Mouse (Mus musculus): ENCODE results near the gene Ltv1.

The Ltv1 gene

DNA sequence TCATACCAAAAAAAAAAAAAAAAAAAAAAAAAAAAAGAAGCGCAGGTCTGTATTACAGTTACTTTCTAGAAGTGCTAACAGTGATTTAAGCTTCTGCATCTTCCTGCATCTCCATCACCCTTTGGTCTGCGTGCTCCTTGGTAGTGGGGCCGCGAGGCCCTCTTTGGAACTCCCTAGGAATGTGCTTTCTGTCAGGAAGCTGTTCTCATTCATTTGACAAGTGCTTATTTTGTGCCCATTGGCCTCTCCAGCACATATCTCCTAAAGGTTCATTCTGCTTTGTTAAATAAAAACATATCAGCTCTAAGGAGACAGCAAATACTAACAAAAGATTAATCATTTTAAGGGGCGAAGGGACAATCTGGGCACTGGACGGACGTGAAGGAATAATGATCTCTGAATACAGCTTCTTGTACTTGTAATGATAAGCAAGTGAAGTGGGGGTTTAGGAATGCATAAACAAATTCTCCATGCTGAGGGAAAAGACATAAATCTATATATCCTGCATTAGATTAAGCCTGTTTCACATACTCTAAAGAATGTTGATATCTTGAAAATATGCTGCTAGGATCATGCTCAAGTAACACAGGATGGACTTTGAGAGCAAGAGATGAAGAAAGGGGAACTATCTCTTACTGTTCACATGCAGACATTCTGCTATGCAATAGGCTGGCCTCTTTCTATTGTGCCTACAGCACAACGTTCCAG lies 17.1 kb upstream of the Ltv1 start:
- no peak for TF ChIP-seq GATA4 (IDR thresholded peaks at IDR 0.05; ENCODE audit: insufficient replicate concordance, low read length)

DNA sequence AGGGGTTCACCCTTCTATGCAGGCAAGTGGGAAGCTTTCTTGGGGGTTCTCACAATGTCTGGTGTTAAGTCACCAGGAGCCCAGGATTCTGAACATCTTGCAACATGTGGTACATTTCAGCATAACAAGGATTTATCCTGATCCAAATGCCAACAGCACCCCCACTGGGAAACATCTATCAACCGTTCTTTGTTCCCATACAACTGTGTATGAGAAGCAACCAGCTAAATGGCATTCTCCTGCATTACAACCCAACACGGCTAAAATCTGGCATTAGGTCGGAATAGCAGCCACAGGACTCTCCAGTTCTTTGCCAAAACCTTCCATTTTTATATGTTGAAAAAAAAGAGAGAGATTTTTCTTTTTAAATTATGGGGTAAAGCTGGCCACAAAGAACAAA lies 16.5 kb upstream of the Ltv1 start:
- TF ChIP-seq GATA4 (IDR thresholded peaks at IDR 0.05; ENCODE audit: insufficient replicate concordance, low read length) = no peak

DNA sequence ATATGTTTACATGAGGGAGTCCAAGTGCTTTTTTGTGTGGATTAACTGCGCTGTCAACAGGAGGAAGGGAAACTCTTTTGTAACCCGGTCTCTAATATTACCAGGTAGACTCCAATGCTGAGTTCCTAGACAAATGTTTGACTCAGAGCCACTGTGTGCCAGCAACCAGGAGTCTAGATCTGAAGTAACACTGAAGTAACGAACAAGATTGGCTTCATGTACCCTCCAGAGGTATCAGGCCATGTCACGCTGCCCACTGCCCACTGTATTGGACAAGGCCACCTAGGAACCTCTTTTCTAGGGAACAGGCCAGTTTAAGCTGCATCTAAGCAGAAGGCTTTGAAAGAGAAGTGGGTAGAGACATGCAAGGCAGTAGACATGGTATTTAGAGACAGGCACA lies 16.1 kb upstream of the Ltv1 start:
- TF ChIP-seq GATA4 (IDR thresholded peaks at IDR 0.05; ENCODE audit: insufficient replicate concordance, low read length) = no peak

DNA sequence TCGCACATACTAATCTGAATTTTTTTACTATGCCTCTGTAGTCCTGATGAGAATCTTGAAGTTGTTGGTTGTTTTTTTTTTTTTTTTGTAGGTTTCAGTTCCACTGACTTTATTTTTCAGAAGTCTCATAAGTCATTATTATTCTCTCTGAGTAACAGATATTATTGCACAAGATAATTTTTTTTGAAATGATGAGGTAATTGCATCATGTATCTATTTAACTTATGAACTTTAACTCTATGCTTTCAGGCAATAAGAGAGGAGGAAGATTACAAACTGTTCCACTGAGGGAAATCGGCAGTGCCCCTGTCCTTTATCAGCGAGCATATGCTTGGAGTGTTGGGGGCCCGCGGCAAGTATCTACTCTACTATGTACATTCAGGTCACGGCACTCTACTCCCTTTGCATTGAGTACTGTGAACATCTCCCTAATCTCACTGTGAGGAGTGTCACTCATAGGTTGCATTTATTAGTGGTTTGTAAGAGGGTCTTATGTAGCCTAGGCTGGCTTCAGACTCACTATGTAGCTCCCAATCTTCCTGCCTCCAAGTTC lies 8.8 kb upstream of the Ltv1 start:
- no peak for TF ChIP-seq GATA4 (IDR thresholded peaks at IDR 0.05; ENCODE audit: insufficient replicate concordance, low read length)

DNA sequence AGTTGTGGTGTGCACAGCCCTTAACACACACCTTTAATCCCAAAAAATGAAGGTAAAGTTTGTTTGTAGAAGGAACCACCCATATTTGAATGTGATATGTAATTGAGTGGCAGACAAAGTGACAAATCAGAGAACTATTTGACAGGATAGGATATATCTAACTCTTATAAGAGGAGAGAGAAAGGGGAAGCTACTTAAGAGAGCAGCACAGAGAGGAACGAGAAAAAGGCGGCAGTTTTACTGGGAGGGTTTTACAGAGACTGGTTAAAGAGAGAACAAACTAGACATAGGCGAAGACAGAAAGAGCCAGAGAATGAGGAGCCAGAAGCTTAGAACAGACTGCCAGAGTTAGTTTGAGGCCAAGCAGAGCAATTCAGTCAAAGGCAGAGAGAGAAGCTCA lies 7.9 kb upstream of the Ltv1 start:
- no peak for TF ChIP-seq GATA4 (IDR thresholded peaks at IDR 0.05; ENCODE audit: insufficient replicate concordance, low read length)

DNA sequence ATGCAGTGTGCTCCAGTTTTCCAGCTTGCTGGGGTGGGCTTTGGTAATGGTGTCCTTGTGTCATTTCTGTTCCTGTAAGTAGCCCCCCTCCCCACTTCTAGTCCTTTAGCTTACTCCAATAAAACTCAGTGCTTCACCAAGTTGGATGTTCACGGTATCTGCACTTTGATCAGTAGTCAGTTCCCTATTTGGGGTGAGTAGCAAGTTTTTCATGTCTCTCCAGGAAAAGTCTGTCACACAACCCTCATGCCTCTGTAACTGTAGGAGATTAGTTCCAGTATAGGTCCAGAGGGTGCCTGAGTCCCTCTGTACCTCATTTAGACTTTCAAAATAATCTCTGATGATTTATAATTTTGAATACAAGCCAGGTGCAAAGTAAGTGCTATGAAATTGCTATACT lies 6.3 kb upstream of the Ltv1 start:
- no peak for TF ChIP-seq GATA4 (IDR thresholded peaks at IDR 0.05; ENCODE audit: insufficient replicate concordance, low read length)

DNA sequence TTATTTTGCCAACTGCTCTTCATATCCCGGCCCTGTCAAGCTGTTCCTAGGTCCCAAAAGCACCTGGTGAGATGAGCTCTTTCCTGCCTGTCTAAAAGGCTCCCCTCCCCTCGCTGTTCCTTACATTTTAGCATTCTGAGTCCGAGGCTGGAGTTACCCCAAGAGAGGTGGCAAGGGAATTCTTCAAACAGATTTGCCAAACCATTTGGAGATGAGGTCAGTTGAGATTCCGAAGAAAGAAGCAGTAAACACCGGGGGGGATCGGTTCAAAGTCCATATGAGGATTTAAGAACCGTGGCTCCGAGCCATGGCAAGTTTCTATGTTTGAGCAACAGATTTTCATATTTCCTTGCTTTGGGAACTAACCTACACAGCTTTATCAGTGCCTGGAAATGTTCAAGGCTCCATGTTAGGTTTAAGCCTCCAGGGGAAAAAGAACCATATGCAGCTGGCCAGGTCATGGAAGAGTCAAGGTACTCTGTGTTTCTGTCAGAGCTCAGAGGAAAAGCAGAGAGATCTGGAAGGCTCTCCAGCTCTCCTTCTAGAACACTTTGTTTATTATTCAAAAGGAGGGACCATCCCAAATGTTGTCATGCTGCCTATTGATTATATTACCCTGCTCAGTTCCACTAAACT lies 4.0 kb upstream of the Ltv1 start:
- no peak for TF ChIP-seq GATA4 (IDR thresholded peaks at IDR 0.05; ENCODE audit: insufficient replicate concordance, low read length)

DNA sequence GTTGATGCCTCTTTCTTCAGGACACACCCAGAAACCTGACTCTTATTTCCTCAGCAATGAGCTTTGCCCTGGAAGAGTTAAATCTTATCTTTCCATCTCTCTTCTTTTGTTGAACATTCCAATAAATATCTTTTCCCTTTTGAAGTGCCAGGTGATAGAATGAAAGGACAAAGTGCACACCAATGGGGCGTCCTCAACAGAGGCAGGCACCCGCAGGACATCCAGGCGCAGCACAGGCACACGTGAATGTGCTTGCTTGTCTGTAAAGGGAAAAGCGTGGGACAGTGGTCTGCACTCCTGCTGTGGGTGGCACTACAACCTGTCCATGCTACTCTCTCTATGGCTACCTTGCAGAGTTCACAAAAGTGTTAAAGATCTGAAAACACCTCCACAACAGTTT lies 3.1 kb downstream of the Ltv1 start:
- no peak for TF ChIP-seq GATA4 (IDR thresholded peaks at IDR 0.05; ENCODE audit: insufficient replicate concordance, low read length)

DNA sequence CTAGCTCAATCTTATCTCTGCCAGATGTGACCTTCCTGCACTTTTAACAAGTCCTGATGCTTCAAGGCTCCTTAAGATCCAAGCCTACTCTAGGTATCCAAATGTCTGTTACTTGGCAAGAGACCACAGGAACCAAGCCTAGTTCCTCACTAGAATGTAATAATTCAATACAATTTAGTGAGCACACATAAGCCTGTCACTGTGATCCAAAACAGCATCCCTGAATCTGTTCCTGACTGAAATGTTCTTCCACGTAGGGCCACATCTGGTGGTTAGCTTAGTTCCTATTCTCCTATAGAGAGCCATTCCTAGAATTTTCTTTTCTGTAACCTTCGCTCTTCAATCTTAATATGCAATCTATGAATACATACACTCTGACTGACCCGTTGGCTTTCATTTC lies 6.2 kb downstream of the Ltv1 start:
- TF ChIP-seq GATA4 (IDR thresholded peaks at IDR 0.05; ENCODE audit: insufficient replicate concordance, low read length) = no peak

DNA sequence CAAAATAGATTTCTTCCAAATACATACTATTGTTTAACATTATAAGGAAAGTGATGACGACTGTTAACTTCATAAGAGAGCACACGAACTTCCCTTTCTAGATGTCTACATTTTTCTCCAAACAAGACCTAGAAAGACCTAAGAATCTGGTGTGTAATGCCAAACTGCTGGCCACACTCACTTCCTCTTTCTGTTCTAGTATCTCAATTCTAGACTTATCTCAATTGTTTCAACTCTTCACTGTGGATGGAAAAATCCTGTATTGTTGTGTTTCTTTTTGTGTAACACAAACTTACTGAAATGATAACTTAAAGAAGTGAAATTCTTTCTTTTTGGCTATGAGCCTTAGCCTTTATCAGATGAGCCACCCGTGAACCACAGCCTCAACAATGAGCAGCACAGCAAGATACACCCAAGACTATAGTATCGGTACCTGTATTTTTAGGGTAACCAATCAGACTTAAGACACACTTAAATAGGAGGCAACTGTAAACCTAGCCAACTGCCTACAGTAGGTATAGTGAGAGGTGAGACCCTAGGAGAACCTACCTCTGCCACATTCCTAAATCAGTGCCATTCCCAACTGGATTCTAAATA lies 8.7 kb downstream of the Ltv1 start:
- no peak for TF ChIP-seq GATA4 (IDR thresholded peaks at IDR 0.05; ENCODE audit: insufficient replicate concordance, low read length)

DNA sequence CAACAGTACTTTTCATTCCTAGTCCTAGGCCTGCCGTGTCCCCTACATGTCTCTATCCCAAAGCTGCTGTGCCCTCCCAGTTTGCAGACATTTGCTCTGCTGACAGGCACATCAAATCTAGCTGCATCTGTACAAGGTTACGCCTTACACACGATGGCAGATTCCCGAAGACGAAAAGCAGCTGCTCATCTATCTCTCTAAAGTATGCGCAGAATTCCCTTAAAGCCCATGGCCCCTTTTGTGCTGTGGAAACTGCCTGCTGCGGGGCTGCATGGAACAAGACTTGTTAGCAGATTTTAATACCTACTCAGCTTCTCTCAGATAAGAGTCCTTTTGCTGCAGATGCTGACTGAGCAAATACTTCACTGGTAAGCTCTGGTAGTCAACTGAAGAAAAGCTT lies 12.8 kb downstream of the Ltv1 start:
- no peak for TF ChIP-seq GATA4 (IDR thresholded peaks at IDR 0.05; ENCODE audit: insufficient replicate concordance, low read length)

DNA sequence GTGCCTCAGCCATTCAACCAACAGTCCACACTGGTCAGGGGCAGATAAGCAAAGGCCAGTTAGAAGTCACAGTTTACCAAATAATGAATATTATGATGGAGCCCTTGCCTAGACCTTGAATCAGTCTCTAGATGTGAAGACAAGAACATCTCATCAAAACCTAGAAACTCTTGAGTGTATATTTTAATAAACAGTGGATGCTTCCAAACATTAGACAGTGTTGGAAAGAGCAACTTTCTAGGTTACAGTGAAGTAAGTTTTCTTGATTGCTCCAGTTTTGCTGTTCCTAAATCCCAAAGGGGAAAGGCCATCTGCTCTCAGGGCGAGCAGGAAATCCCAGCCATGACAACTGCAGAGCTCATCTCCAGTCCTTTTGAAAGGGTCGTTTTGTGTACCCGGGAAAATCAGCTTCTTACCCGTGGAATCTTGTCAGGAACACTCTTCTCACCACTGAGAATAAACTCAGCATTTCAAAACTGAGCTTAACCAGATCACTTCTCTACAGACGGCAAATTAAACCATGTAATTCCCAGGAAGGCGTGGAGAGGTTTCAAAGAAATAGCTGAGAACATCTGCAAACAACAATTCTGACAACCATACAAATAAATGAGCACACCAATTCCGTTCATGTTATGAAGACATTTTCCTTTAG lies 14.9 kb downstream of the Ltv1 start, which contains the start of gene Zc2hc1b:
Gene Zc2hc1b, minus strand, starts transcription at position 51 of the 652 bp plus-strand sequence.
- no peak for TF ChIP-seq GATA4 (IDR thresholded peaks at IDR 0.05; ENCODE audit: insufficient replicate concordance, low read length)

DNA sequence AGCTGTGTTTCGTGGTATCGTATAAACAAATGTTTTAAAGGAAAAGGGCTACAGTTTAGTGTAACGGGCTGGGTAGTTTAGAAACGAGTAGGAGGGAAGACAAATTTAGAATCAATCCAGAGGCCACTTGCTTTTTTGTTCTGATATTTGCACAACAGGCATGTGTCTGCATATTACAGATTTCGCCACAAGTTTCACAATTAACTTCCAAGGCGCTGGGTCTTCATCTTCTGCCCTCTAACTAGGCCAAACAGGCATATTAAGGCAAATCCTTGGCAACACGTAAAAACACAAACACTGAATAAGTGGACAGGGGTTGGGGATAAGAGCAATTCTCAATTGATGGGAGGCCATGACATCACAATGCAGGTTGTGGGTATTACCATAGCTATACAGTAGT lies 17.1 kb downstream of the Ltv1 start:
- TF ChIP-seq GATA4 (IDR thresholded peaks at IDR 0.05; ENCODE audit: insufficient replicate concordance, low read length) = no peak

DNA sequence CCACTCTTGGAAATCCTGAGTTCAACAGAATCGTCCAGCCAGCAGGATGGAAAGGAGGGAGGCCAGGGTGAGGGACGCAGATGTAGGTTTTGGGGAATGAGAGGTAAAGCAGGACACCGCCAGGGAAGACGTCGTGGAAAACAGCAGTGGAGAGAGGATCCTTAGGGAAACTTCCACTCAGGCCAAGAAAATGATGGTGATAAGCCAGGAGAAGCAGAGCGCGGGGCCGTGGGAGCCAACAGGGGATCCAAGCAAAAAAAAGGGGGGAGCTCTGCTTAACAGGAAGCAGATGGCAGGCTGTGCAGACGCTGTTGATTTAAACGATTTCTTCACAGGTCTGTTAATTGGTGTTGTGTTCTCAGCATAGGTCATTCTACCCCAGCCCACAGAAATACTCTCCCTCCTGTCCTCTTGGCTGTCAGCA lies 20.2 kb downstream of the Ltv1 start:
- TF ChIP-seq GATA4 (IDR thresholded peaks at IDR 0.05; ENCODE audit: insufficient replicate concordance, low read length) = no peak

DNA sequence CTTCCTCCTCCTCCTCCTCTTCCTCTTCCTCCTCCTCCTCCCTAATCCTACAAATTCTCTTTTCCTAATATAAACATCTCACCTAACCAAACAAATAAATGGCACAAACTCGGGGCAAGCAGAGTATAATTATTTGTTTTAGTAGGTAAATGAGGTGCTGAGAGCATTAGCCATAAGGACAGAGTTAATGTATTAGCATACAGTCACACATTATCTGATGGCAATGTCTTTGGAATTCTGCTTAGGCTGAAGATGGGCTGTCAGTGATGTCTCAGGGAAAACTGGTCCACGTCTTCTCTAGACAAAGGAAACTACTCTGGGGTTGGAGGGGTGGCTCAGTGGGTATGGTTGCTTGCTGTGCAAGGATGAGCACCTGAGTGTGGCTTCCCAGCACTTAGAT lies 21.5 kb downstream of the Ltv1 start:
- no peak for TF ChIP-seq GATA4 (IDR thresholded peaks at IDR 0.05; ENCODE audit: insufficient replicate concordance, low read length)
